Mouse (Mus musculus): ENCODE measurements around the gene 2610028H24Rik. TPM values are rescaled to one million over a fixed set of nuclear protein-coding genes. Genes with fewer than 3 reads are reported as not detected.
A peak's percentile ranks its signal among the peaks of the same experiment; 100 is the strongest.

The 2610028H24Rik gene
- total and polyA plus RNA-seq, 2 experiments from 2014 or later, result not detected

GRCm38 (mm10) chr10:76447406-76448229 is 1.3 kb upstream of the 2610028H24Rik start:
- Histone ChIP-seq H3K27me3 (ENCODE audit: control insufficient read depth, insufficient read depth, low read length) (no peaks in the 10 kb centered on the region), H3K9ac (replicated peaks; ENCODE audit: low read depth, low read length) (peak overlapping the region; percentile 23; the same call in 1 of the 2 replicates), H3K27ac (ENCODE audit: low read depth) (peak overlapping the region; percentile 73), H3K4me3 (ENCODE audit: low read depth, low read length) (no peak overlapping the region), H3K36me3 (replicated peaks; ENCODE audit: control insufficient read depth, insufficient read depth, low read length) (no peaks in the 10 kb centered on the region), H3K4me2 (ENCODE audit: low read depth, low read length) (no peak overlapping the region), H3K4me1 (ENCODE audit: control insufficient read depth, insufficient read depth) (peaks cover 30% of the 10 kb centered on the region), H3K9me3 (replicated peaks; ENCODE audit: control insufficient read depth, low read length) (no peaks in the 10 kb centered on the region)
- DNase-seq (ENCODE audit: low spot score) (peak; percentile 80), ATAC-seq (ENCODE audit: insufficient read depth, low read depth) (peak; percentile 72)
- WGBS, result 40% methylated on average over 15 of the region's 15 CpGs
- TF ChIP-seq CTCF (IDR thresholded peaks at IDR 0.05; ENCODE audit: low read depth), result no peak
- no peak for TF ChIP-seq EP300 (IDR thresholded peaks at IDR 0.05; ENCODE audit: low read depth)

GRCm38 (mm10) chr10:76455289-76455688 is 6.4 kb downstream of the 2610028H24Rik start:
- ATAC-seq (ENCODE audit: insufficient read depth, low read depth), result no peak
- H3K9me3 ChIP-seq (replicated peaks; ENCODE audit: control insufficient read depth, low read length), result peaks cover 3% of the 10 kb centered on the region
- H3K4me2 ChIP-seq (ENCODE audit: low read depth, low read length), result no peak overlapping the region
- H3K9ac ChIP-seq (replicated peaks; ENCODE audit: low read depth, low read length), result no peak overlapping the region
- no peak overlapping the region for H3K4me3 ChIP-seq (ENCODE audit: low read depth, low read length)
- 29% methylated on average over 5 of the region's 5 CpGs for WGBS
- no peaks in the 10 kb centered on the region for H3K4me1 ChIP-seq (ENCODE audit: control insufficient read depth, insufficient read depth)
- TF ChIP-seq EP300 (IDR thresholded peaks at IDR 0.05; ENCODE audit: low read depth), result no peak
- peak; percentile 83 for TF ChIP-seq CTCF (IDR thresholded peaks at IDR 0.05; ENCODE audit: low read depth)
- H3K27me3 ChIP-seq (ENCODE audit: control insufficient read depth, insufficient read depth, low read length), result no peaks in the 10 kb centered on the region
- no peaks in the 10 kb centered on the region for H3K36me3 ChIP-seq (replicated peaks; ENCODE audit: control insufficient read depth, insufficient read depth, low read length)
- DNase-seq (ENCODE audit: low spot score), result peak; percentile 21
- H3K27ac ChIP-seq (ENCODE audit: low read depth), result no peak overlapping the region

- Histone ChIP-seq H3K27me3 (ENCODE audit: control insufficient read depth, insufficient read depth, low read length) (no peaks in the 10 kb centered on the region), H3K36me3 (replicated peaks; ENCODE audit: control insufficient read depth, insufficient read depth, low read length) (no peaks in the 10 kb centered on the region), H3K27ac (ENCODE audit: low read depth) (no peak overlapping the region), H3K4me3 (ENCODE audit: low read depth, low read length) (no peak overlapping the region), H3K4me2 (ENCODE audit: low read depth, low read length) (no peak overlapping the region), H3K4me1 (ENCODE audit: control insufficient read depth, insufficient read depth) (no peaks in the 10 kb centered on the region), H3K9ac (replicated peaks; ENCODE audit: low read depth, low read length) (no peak overlapping the region), H3K9me3 (replicated peaks; ENCODE audit: control insufficient read depth, low read length) (peaks cover 5% of the 10 kb centered on the region)
- WGBS, result 97% methylated on average over 1 of the region's 1 CpGs
- DNase-seq (ENCODE audit: low spot score), result no peak
- no peak for ATAC-seq (ENCODE audit: insufficient read depth, low read depth)
- TF ChIP-seq CTCF (IDR thresholded peaks at IDR 0.05; ENCODE audit: low read depth) (no peak), EP300 (IDR thresholded peaks at IDR 0.05; ENCODE audit: low read depth) (no peak)
Measured at GRCm38 (mm10) chr10:76461255-76461654, 12.4 kb downstream of the 2610028H24Rik start.

GRCm38 (mm10) chr10:76462312-76462711 is 13.4 kb downstream of the 2610028H24Rik start:
- no peak overlapping the region for H3K4me2 ChIP-seq (ENCODE audit: low read depth, low read length)
- no peak overlapping the region for H3K9ac ChIP-seq (replicated peaks; ENCODE audit: low read depth, low read length)
- 84% methylated on average over 7 of the region's 7 CpGs for WGBS
- peaks cover 5% of the 10 kb centered on the region for H3K9me3 ChIP-seq (replicated peaks; ENCODE audit: control insufficient read depth, low read length)
- no peak overlapping the region for H3K4me3 ChIP-seq (ENCODE audit: low read depth, low read length)
- ATAC-seq (ENCODE audit: insufficient read depth, low read depth) (no peak), DNase-seq (ENCODE audit: low spot score) (no peak)
- H3K4me1 ChIP-seq (ENCODE audit: control insufficient read depth, insufficient read depth), result no peaks in the 10 kb centered on the region
- H3K27me3 ChIP-seq (ENCODE audit: control insufficient read depth, insufficient read depth, low read length), result no peaks in the 10 kb centered on the region
- H3K27ac ChIP-seq (ENCODE audit: low read depth), result no peak overlapping the region
- H3K36me3 ChIP-seq (replicated peaks; ENCODE audit: control insufficient read depth, insufficient read depth, low read length), result no peaks in the 10 kb centered on the region
- TF ChIP-seq EP300 (IDR thresholded peaks at IDR 0.05; ENCODE audit: low read depth), result no peak
- TF ChIP-seq CTCF (IDR thresholded peaks at IDR 0.05; ENCODE audit: low read depth), result no peak

GRCm38 (mm10) chr10:76462721-76463120 is 13.8 kb downstream of the 2610028H24Rik start:
- Histone ChIP-seq H3K9me3 (replicated peaks; ENCODE audit: control insufficient read depth, low read length) (peaks cover 5% of the 10 kb centered on the region), H3K4me2 (ENCODE audit: low read depth, low read length) (no peak overlapping the region), H3K9ac (replicated peaks; ENCODE audit: low read depth, low read length) (no peak overlapping the region), H3K4me1 (ENCODE audit: control insufficient read depth, insufficient read depth) (no peaks in the 10 kb centered on the region), H3K27ac (ENCODE audit: low read depth) (no peak overlapping the region), H3K4me3 (ENCODE audit: low read depth, low read length) (no peak overlapping the region), H3K27me3 (ENCODE audit: control insufficient read depth, insufficient read depth, low read length) (no peaks in the 10 kb centered on the region), H3K36me3 (replicated peaks; ENCODE audit: control insufficient read depth, insufficient read depth, low read length) (no peaks in the 10 kb centered on the region)
- no peak for ATAC-seq (ENCODE audit: insufficient read depth, low read depth)
- TF ChIP-seq CTCF (IDR thresholded peaks at IDR 0.05; ENCODE audit: low read depth) (no peak), EP300 (IDR thresholded peaks at IDR 0.05; ENCODE audit: low read depth) (no peak)
- WGBS, result 79% methylated on average over 6 of the region's 6 CpGs
- DNase-seq (ENCODE audit: low spot score), result no peak
